Mouse (Mus musculus) frontal cortex, postnatal 10 days (tissue): ENCODE data around the gene Spcs1.

Experiments
- DNase-seq, 2 experiments: peaks; one replicate each; pipeline ENCODE4 v3.0.0; 2022; ENCODE audit warnings: low spot score in 2 of 2, mixed read lengths in 1 of 2

The Spcs1 gene

DNA sequence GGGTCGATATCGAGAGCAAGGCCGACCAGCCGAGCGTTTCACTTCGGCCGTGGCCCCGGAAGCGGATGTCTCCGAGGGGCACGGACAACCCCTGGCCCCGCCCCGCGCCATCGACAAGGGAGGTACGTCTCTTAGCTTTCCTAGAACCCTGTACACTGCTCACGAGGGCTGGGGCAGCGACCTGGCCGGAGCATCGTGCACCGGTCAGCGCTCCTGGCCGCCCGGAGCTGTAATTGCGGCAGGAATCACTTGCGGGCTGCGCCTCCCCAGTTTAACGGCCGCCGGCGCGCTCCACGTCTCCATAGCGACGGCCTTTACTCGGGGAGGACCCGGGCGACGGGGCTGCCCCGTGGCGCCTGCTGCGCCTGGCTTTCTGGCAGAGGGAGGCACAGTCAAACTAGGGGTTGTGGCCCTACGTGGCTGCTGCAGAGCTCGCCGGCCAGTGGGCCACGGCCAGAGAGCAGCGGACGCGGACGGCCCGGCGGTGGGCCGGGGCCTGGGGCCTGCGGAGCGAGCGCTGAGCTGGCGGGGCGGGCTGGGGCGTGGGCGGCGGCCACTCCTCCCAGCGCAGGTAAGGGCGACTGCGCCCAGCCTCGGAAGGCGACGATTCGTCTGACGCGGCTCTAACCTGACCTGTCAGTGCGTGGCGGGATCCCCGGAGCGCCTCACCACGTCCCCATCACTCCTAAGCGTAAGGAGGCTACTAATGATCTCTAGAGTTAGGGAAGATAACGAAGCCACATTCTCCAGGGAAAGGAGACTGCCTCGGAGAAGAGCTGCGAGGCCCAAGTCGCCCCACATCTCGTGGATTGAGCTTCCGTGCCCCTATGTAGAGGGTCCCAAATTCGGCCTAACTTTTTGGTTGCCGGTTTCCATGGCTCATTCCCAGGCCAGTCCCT lies at the start of gene Spcs1, which contains the start of gene Glt8d1:
Gene Spcs1 (minus strand): TSS at position 366 of the 899 bp plus-strand sequence.
Gene Glt8d1 (plus strand): TSS at position 94 of the 899 bp plus-strand sequence.
- peak; percentile 72 to 83 for DNase-seq

GRCm38 (mm10) chr14:31045817-31046216 lies 44.3 kb upstream of the Spcs1 start:
- DNase-seq: no peak

- no peak for DNase-seq
Observed at GRCm38 (mm10) chr14:31045296-31045695, 43.8 kb upstream of the Spcs1 start.

DNA sequence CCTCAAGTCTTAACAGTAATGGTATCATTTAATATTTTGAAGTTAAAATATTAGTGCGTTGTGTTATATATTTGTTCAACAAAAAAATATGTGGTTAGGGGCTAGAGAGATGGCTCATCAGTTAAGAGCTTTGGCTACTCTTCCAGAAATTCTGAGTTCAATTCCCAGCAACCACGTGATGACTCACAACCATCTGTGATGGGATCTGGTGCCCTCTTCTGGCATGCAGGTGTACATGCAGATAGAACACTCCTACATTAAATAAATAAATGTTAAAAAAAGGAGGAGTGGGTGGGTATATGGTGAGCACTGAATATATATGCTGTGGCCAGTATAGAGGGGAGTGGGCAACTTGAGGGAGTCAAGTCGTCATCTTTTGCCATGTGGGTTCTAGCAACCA lies 24.3 kb upstream of the Spcs1 start:
- DNase-seq: no peak

- no peak for DNase-seq
Observed at GRCm38 (mm10) chr14:31022579-31022978, 21.1 kb upstream of the Spcs1 start.

- DNase-seq: peak in 1 of 2 experiments; percentile 44
Observed at GRCm38 (mm10) chr14:31019331-31020205, 18.1 kb upstream of the Spcs1 start.

DNA sequence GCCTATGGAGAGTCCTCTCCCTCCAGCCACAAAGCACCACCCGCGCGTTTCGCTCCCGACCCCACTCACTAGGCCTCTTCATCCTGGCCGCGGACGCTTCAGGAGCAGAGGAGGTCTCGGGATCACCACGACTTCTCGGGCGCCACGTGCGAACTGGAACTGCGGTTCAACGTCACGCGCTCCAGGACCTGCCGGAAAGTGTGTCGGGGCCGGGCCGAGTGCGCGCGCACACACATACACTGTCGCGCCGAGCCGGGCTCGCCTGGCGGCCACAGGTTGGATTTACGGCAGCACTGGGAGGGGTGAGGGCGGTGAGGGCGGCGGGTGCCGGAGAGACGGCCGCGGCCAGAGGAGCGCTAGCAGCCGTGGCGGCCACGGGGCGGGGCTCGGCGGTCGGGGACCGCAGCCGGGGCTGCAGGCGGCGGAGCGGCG lies 17.4 kb upstream of the Spcs1 start, which contains the start of the genes Pbrm1 and Gnl3:
Gene Pbrm1 (plus strand): TSS at position 279 of the 432 bp plus-strand sequence.
Gene Gnl3 (minus strand): TSS at position 293 of the 432 bp plus-strand sequence.
- DNase-seq: peak; percentile 94 to 97

DNA sequence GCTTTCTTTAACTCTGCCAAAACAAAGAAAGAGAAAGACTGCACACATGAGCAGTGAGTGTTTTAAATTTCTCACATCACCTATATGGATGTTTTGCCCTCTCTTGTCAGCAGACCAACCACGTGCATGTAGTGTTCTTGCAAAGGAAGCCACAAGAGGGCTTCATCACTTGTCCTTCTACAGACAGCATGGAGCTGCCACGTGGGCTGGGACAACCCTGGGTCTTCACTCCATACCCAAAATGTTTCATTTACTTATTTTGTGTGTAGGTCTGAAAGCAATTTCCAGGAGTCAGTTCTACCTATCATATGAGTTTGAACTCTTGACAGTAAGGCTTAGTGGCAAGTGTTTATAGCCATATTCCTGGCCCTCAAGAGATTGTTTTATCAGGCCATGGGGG lies 16.4 kb upstream of the Spcs1 start:
- no peak for DNase-seq

GRCm38 (mm10) chr14:31016063-31016462 lies 14.6 kb upstream of the Spcs1 start:
- no peak for DNase-seq

GRCm38 (mm10) chr14:31013928-31014327 lies 12.5 kb upstream of the Spcs1 start:
- no peak for DNase-seq

- DNase-seq: no peak
Observed at GRCm38 (mm10) chr14:31011588-31011987, 10.1 kb upstream of the Spcs1 start.

- no peak for DNase-seq
Observed at GRCm38 (mm10) chr14:31006779-31007178, 5.3 kb upstream of the Spcs1 start.

GRCm38 (mm10) chr14:31004527-31004926 lies 3.1 kb upstream of the Spcs1 start:
- no peak for DNase-seq

DNA sequence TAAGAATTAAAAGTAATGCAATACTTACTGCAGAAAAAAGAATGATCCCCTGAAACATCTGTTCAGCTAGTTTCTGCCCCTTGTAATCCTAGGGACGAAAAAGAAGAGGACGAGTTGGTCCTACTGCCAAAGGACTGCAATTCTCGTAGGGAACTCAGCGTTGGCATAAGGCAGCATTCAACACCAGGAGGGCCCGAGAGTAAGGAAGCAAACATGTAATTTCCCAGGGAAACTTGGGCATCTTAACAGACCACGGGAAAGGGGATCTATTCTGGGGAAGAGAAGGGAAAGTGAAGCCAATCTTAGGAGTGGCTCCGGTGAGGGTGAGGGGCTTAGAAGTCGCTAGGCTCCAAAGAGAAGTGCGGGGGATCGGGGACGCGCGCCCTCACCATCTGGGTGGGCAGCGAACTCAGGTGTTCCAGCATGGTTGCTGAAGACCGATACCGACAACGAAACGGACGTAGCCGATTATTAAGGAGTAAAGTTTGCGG lies 611 bp downstream of the Spcs1 start:
- DNase-seq: no peak

DNA sequence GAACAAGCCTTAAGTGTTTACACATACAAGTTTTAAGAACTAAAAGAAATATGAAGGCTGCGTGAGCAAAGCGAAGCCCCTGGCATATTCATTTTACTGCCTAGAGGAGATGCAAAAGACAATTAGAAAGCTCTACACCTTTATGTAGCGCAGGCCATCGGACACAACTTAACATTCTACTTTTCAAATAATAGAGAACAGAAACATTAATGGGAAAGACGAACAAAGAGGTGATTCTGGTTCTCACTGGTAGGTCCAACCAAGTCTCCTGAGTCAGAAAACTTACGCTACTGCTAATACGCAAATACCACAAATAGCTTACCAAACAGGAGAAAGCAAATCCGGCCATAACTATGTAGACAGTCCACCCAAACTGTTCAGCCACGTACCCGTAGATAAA lies 1.1 kb downstream of the Spcs1 start:
- no peak for DNase-seq

GRCm38 (mm10) chr14:30996417-30996816 lies 5.1 kb downstream of the Spcs1 start:
- DNase-seq: no peak

DNA sequence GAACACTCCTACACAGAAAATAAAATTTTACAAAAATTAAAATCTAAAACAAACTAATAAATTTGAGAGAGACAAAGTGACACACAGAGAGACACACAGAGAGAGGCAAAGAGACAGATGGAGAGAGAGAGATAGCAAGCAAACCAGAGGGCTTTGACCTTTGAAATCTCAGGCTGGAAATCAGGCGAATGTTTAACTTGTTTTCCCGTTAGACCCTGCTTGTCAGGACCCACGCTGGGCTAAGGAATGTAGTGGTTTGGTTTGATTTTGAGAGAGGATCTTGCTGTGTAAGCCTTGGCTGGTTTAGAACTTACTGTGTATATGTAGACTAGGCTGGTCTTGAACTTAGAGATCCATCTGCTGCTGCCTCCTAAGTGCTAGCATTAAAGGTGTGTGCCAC lies 25.2 kb downstream of the Spcs1 start:
- no peak for DNase-seq

- DNase-seq: peak; percentile 12 to 40
Observed at GRCm38 (mm10) chr14:30974204-30974603, 27.3 kb downstream of the Spcs1 start.

DNA sequence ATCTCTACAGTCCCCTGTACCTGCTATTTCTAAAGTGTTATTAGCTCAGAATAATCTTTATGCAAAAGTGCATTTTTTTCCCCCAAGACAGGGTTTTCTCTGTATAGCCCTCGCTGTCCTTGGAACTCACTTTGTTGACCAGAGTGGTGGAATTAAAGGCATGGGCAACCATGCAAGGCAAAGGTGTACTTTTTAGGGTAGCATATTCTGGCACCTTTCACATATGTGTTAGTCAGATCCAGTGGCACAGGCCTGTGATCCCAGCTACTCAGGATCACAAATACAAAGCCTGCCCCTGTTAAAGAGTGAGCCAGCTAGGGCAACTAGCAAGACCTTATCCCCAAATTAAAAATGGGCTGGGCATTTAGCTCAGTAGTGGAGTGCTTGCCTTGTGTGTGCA lies 41.1 kb downstream of the Spcs1 start:
- no peak for DNase-seq

GRCm38 (mm10) chr14:30959031-30959430 lies 42.4 kb downstream of the Spcs1 start:
- DNase-seq: no peak

GRCm38 (mm10) chr14:30958517-30958916 lies 43.0 kb downstream of the Spcs1 start:
- no peak for DNase-seq
